Mouse (Mus musculus): Measurements from ENCODE around the gene Fnbp1. TPM values are rescaled to one million over a fixed set of nuclear protein-coding genes. Genes with fewer than 3 reads are reported as not detected.

The Fnbp1 gene
- polyA plus RNA-seq, 1 experiment = 310 TPM

DNA sequence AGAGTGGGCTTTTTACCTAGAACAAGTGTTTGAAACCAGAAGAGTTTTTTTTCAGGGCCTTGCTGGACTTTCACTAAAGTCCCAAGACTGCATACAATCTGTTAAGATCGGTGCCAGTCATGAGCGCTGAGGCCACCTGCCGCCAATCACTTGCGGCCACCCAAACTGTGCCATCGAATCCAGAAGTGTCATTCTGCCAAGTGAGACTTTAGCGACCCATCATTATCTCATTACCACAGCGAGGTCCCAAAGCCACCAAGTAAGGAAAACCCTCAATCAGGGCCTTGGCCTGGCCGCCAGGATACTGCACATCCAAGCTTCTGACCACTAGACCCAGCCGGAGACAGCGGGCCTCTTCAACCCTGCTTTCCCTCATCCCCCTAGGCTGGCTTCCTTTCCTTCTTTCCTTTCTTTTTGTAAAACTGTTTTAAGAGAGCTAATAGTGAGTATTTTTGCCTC lies 2.6 kb downstream of the Fnbp1 start:
- 5% methylated on average over 10 of the region's 10 CpGs for WGBS
- TF ChIP-seq CTCF (IDR thresholded peaks at IDR 0.05; ENCODE audit: borderline replicate concordance, insufficient read depth, low read depth, low read length) = no peak
- TF ChIP-seq POLR2A (IDR thresholded peaks at IDR 0.05; ENCODE audit: borderline replicate concordance, insufficient read depth, low read length) = no peak
- Histone ChIP-seq H3K27me3 (ENCODE audit: control insufficient read depth, insufficient read depth, low read length) (no peaks in the 10 kb centered on the region), H3K4me1 (ENCODE audit: control insufficient read depth, insufficient read depth, low read length) (peaks cover 19% of the 10 kb centered on the region), H3K4me3 (replicated peaks; ENCODE audit: insufficient read depth, low read depth, low read length) (peak overlapping the region; percentile 52), H3K27ac (ENCODE audit: insufficient read depth, low read length) (peak overlapping the region; percentile 22; the same call in 1 of the 2 replicates)
- DNase-seq = peak; percentile 56 to 65

DNA sequence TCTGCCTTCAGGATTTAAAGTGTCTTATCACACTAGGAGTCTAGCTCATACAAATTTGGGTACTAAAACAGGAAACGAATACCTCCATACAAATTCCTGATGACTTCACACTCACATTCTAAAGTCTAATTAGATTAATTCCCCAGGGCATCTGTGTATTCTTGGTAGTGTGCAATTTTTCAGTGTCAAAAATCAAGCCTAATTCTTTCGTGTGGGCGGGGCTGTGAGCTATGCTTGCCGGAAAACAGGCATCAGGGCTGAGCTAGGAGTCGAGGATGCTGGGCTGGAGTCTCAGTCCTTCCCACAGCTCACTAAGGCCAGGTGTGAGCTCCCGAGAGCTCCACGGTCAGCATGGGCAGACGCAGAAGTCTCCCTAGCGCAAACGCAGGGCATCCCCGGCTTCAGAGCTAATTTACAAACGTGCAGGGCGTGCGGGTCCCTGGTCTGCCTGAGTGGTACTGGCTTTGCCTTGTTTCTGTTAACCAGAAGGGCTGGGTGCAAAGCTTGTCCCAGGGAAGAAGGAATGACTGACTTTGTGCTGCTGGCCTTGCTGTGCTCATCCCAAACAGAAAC lies 4.7 kb downstream of the Fnbp1 start:
- TF ChIP-seq CTCF (IDR thresholded peaks at IDR 0.05; ENCODE audit: borderline replicate concordance, insufficient read depth, low read depth, low read length) (no peak), POLR2A (IDR thresholded peaks at IDR 0.05; ENCODE audit: borderline replicate concordance, insufficient read depth, low read length) (no peak)
- H3K4me3 ChIP-seq (replicated peaks; ENCODE audit: insufficient read depth, low read depth, low read length) = peak overlapping the region; percentile 57
- H3K27me3 ChIP-seq (ENCODE audit: control insufficient read depth, insufficient read depth, low read length) = no peaks in the 10 kb centered on the region
- H3K27ac ChIP-seq (ENCODE audit: insufficient read depth, low read length) = peak overlapping the region; percentile 8; the same call in 1 of the 2 replicates
- WGBS = 6% methylated on average over 14 of the region's 14 CpGs
- DNase-seq = peak in 1 of 2 experiments; percentile 38
- H3K4me1 ChIP-seq (ENCODE audit: control insufficient read depth, insufficient read depth, low read length) = peaks cover 30% of the 10 kb centered on the region

DNA sequence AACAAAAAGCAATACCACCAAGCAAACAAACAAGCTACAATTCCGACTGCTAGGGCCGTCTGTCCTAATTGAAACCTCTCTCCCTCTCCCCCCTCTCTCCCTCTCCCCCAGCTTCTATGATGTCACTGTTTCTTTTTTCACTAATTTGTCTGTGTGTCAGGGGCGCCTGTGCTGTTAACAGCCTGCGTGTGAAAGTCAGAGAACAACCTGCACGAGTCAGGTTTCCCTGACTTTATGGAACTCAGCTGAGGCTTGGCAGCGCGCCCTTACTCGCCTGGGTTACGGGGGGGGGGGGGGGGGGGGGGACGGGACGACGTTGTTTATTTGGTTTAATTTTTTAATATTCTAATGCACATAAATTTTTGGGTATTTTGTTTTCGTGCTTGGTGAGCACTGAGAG lies 5.5 kb downstream of the Fnbp1 start:
- Histone ChIP-seq H3K27ac (ENCODE audit: insufficient read depth, low read length) (peak overlapping the region; percentile 70; the same call in 1 of the 2 replicates), H3K27me3 (ENCODE audit: control insufficient read depth, insufficient read depth, low read length) (no peaks in the 10 kb centered on the region), H3K4me3 (replicated peaks; ENCODE audit: insufficient read depth, low read depth, low read length) (peak overlapping the region; percentile 14), H3K4me1 (ENCODE audit: control insufficient read depth, insufficient read depth, low read length) (peaks cover 32% of the 10 kb centered on the region)
- peak in 1 of 2 experiments; percentile 31 for DNase-seq
- TF ChIP-seq CTCF (IDR thresholded peaks at IDR 0.05; ENCODE audit: borderline replicate concordance, insufficient read depth, low read depth, low read length) (no peak), POLR2A (IDR thresholded peaks at IDR 0.05; ENCODE audit: borderline replicate concordance, insufficient read depth, low read length) (no peak)
- 17% methylated on average over 13 of the region's 13 CpGs for WGBS

DNA sequence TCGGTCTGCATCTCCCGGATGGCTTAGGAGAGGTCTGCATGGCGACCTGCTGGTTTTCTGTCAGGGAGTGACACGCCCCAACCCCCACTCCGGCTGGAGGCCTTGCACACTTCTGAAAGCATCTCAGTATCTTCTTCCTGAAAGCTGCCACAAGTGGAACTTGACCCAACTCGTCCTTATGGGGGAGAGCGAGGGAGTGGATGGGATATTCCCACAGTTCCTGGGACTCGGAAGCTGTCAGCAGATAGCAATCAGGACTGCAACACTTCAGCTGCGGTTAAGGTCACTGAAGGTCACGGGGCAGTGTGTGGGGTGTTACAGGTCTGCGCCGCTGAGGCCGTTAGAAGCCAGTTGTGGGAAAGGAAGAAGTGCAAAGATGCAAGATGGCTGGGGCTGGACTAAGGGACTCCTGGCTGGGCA lies 6.3 kb downstream of the Fnbp1 start:
- Histone ChIP-seq H3K27me3 (ENCODE audit: control insufficient read depth, insufficient read depth, low read length) (no peaks in the 10 kb centered on the region), H3K4me3 (replicated peaks; ENCODE audit: insufficient read depth, low read depth, low read length) (peak overlapping the region; percentile 34), H3K27ac (ENCODE audit: insufficient read depth, low read length) (peak overlapping the region; percentile 70; the same call in 1 of the 2 replicates), H3K4me1 (ENCODE audit: control insufficient read depth, insufficient read depth, low read length) (peaks cover 40% of the 10 kb centered on the region)
- peak in 1 of 2 experiments; percentile 61 for DNase-seq
- TF ChIP-seq CTCF (IDR thresholded peaks at IDR 0.05; ENCODE audit: borderline replicate concordance, insufficient read depth, low read depth, low read length) (no peak), POLR2A (IDR thresholded peaks at IDR 0.05; ENCODE audit: borderline replicate concordance, insufficient read depth, low read length) (no peak)
- 22% methylated on average over 13 of the region's 13 CpGs for WGBS

DNA sequence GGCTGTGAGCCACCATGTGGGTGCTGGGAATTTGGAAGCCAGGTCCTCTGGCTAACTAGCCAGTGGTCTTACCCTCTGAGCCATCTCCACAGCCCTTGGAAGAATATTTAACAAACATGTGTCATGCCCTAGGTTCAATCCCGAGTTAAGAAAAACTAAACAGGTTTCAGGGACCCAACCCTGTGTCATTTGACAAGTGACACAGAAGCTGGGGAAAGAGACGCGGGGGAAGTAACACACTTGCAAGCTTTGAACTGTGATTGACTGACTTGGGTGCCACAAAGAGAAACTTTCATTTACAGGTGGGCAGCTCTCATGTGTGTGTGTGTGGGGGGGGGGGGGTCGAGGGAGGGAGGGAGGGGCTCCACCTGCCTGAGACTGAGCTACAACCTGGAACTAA lies 7.8 kb downstream of the Fnbp1 start:
- H3K4me1 ChIP-seq (ENCODE audit: control insufficient read depth, insufficient read depth, low read length) = peaks cover 54% of the 10 kb centered on the region
- TF ChIP-seq CTCF (IDR thresholded peaks at IDR 0.05; ENCODE audit: borderline replicate concordance, insufficient read depth, low read depth, low read length) = no peak
- no peak for TF ChIP-seq POLR2A (IDR thresholded peaks at IDR 0.05; ENCODE audit: borderline replicate concordance, insufficient read depth, low read length)
- 30% methylated on average over 4 of the region's 4 CpGs for WGBS
- no peak overlapping the region for H3K27ac ChIP-seq (ENCODE audit: insufficient read depth, low read length)
- no peak overlapping the region for H3K4me3 ChIP-seq (replicated peaks; ENCODE audit: insufficient read depth, low read depth, low read length)
- DNase-seq = no peak
- H3K27me3 ChIP-seq (ENCODE audit: control insufficient read depth, insufficient read depth, low read length) = no peaks in the 10 kb centered on the region

DNA sequence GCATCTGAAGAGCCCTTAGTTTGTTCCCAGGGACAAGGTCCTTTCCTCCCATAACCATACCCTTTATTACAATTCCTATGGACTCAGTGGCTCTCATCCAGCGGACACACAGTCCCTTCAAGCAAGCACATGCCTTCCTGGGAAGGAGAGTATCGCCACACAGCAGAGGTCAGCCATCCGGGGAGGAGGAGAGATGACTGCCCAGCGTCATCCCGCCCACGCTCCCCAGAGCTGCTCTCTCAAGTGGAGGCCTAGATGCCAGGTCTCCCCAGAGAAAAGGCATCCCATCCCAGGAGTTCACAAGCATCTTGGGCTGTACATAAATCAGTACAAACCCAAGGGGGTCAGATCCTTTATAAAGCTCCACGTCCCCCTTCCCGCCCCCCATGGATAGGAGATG lies 9.1 kb downstream of the Fnbp1 start:
- Histone ChIP-seq H3K27me3 (ENCODE audit: control insufficient read depth, insufficient read depth, low read length) (no peaks in the 10 kb centered on the region), H3K4me3 (replicated peaks; ENCODE audit: insufficient read depth, low read depth, low read length) (peak overlapping the region; percentile 17), H3K4me1 (ENCODE audit: control insufficient read depth, insufficient read depth, low read length) (peaks cover 64% of the 10 kb centered on the region), H3K27ac (ENCODE audit: insufficient read depth, low read length) (peak overlapping the region; percentile 9)
- TF ChIP-seq POLR2A (IDR thresholded peaks at IDR 0.05; ENCODE audit: borderline replicate concordance, insufficient read depth, low read length) = no peak
- 13% methylated on average over 8 of the region's 8 CpGs for WGBS
- peak; percentile 68 to 77 for DNase-seq

DNA sequence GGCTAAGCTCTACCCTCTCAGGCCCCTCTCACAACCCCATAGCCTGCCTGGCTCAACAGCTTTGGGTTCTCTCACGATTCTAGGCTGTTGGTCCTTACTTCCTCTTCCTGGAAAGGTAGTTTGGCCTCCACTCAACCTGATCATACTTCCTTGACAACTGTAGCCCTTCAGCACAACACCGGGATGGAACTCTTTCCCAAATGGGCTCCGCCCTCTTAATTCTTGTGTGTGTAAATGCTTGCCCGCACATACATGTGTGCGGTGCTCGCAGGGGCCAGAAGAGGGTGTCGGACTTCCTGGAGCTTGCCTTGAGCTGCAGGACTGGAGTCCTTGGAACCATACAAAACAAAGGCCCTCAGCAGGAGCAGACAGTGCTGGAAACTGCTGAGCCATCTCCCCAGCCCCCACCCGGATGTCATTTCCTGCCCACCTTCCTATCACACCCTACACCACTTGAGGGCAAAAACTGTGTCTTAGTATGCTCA lies 11.0 kb downstream of the Fnbp1 start:
- peak in 1 of 2 experiments; percentile 29 for DNase-seq
- 34% methylated on average over 8 of the region's 8 CpGs for WGBS
- Histone ChIP-seq H3K4me1 (ENCODE audit: control insufficient read depth, insufficient read depth, low read length) (peaks cover 71% of the 10 kb centered on the region), H3K27me3 (ENCODE audit: control insufficient read depth, insufficient read depth, low read length) (no peaks in the 10 kb centered on the region), H3K27ac (ENCODE audit: insufficient read depth, low read length) (peak overlapping the region; percentile 63), H3K4me3 (replicated peaks; ENCODE audit: insufficient read depth, low read depth, low read length) (no peak overlapping the region)
- no peak for TF ChIP-seq CTCF (IDR thresholded peaks at IDR 0.05; ENCODE audit: borderline replicate concordance, insufficient read depth, low read depth, low read length)
- TF ChIP-seq POLR2A (IDR thresholded peaks at IDR 0.05; ENCODE audit: borderline replicate concordance, insufficient read depth, low read length) = no peak

Data from cerebellum, adult 2 months (tissue).